Mouse (Mus musculus): Measurements from ENCODE around the gene Kcnma1.

The Kcnma1 gene

DNA sequence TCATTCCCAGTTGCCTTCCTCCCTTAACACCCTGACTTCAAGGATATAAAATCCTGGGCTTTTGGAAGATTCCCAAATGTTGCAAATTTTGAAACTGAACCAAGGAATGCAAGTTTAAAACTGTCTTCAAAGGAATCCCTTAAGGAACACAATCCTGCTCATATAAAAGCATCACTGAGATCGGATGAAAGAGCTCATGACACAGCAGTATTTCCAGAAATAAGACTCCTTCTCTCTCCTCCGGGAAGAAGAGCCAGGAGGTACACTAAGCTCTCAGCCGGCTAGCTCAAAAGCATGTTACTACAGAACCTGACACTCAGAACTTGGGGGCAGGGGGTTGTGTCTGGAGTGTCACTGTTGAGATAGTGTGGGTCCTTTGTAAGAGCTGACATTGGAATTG, 325.8 kb downstream of the Kcnma1 start:
- DNase-seq (ENCODE audit: low spot score) = no peak

DNA sequence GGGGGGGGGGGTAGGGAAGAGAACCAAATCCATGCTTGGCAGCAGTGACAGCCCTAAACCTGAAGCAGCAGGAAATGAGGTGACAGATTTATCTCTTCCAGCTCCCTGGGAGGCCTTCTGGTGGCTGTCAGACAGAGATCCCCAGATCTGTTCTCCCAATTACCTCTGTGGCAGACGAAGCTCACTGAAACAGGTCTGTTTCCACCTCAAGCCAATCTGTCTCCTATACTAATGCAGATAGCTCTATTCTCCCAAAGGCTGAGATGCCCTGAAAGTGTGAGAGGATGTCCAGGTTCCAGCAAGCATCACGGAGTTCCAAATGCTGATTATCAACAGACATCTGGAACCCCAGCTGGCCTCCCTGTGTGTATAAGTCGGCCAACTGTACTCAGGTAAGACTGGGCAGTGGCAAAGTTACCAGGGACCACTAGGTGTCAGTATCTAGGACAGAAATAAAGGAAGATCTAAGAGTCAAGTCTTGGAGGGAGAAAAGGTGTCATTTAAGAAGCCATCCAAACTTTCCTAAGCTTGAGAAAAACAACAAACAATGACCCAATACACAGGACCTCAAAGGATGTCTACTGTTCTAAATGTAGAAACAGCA, 329.7 kb downstream of the Kcnma1 start:
- DNase-seq (ENCODE audit: low spot score) = no peak

DNA sequence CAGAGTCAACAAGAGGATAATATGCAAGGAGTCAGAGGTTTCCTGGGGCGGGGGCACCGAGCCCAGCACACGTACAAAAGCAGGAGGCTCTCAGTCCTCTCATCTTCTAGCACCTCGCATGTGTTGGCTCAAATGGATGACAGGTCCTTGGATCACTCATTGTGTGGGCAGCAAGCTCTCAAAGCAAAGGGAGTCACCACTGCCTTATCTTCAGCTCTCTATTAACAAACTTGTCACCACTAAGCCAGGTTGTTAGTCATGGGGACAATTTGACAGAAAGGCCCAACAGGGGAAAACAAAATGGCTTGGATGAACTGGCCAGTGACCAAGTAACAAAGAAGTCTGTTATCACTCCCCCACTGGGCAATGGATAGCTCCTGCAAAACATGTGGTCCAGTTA, 331.5 kb downstream of the Kcnma1 start:
- DNase-seq (ENCODE audit: low spot score) = no peak

DNA sequence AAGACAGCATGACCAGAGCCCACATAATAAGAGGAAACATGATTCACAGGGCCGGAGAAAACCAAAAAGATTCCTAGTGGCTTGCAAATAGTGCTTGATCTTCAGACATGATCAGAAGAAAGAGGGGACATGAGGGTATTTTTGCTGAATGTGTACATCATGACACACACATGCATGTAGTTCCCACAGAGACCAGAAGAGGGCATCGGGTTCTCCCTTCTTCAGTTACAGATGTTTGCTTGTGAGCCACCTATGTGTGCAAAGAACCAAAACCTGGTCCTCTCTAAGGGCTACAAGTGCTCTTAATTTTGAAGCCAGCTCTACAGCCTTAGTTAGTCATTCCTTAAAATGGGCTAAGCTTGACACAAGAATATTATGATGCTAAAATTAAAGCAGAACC, 334.9 kb downstream of the Kcnma1 start:
- DNase-seq (ENCODE audit: low spot score) = no peak

DNA sequence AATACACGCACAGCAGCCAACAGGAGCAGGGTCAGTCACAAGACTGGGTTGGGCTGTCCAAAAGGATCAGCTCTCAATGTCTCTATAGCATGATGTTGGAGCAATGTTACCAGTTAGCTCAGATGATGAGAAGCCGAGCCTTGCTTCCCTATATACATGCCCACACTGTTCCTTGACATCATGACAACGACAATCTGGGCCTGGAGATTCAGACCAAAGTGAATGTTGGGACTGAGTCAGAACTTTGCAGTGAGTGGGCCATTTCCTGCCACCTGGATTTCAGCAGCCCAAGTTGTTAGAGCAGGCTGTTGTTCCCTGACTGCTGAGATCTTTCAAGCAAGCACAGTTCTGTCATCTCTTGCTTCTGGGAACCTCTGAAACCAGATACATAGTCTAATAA, 347.9 kb downstream of the Kcnma1 start:
- DNase-seq (ENCODE audit: low spot score) = no peak

DNA sequence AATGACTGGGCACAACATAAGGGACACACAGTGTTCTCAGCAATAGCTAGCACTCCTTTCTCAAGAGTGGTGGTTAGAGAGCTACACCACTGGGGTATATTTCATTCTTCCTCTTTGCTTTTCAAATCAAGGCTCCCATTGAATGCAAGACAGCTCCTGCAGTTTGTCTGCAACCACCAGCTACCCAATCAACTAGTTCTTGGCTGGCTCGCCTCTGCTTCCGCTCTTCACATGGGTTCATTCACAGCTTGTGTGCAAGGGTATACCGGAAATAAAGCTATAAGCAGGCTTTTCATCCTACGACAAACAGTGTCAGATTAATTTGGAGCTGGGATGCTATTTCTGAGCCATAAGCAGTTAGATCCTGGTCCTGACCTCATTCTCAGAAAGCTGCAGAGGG, 362.6 kb downstream of the Kcnma1 start:
- no peak for DNase-seq (ENCODE audit: low spot score)

DNA sequence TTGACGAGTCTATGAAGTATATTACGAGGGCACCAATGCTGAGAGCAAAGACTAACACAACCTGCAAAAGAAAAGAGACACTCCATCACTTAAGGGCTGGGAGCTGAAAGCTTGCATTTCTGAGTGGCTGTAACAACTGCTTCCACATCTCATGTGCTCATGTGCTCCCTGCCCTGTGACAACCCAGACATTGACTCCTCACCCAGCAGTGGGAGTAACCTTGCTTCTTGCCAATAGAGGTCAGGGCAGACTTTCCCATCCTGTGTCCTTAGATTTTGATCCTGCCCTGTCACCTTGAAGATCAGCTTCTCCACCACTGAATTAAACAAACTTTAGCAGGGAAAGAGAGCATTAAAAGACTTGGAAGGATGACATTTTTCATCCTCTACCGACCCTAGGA, 364.2 kb downstream of the Kcnma1 start:
- no peak for DNase-seq (ENCODE audit: low spot score)

DNA sequence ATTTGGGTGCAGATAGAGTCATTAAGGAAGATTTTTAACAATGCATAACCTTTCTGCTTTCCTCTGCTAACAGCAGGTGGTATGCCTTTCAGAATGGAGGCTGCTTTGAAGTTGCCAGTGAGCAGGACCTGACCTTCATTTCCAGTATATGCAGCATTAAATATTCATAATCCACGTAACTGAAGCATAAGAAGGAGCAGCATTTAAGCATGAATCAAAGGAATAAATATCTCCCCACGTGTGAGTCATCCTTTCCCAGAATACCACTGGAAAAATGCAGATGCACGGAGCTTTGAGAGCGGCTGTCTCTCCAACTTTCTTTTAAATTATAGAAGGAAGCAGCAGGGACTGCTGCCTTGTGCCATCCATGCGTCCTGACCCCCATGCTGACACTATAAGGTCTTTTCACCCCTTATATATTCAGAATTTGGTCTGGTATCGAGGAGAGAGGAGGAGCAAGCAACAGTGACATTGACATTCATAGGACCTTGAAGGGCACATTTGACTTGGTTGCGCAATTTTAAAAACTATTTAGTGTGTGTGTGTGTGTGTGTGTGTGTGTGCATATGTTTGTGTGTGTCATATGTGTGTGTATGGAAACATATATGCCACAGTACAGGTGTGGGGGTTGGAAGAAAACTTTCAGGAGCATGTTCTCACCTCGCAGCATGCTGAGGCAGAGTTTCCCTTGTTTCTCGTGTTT, 368.8 kb downstream of the Kcnma1 start:
- no peak for DNase-seq (ENCODE audit: low spot score)

DNA sequence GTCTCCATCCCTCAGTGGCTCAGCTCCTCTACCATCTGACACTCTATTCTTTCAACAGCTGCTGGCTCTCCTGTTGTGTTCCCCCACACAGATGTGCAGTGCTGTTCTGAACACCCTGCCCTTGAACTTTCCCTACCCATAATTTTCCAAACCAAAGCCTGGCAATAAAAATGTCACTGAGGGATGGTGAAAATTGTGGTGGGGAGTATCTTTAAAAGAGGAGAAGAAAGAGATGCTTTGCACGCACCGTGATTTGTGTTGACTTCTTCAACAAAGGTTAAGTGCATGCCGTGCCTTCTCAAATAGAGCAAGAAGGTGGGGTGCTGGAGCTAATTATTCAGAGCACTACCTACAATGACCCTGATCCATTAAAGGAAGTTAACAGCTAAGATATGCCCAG, 371.1 kb downstream of the Kcnma1 start:
- DNase-seq (ENCODE audit: low spot score) = no peak

DNA sequence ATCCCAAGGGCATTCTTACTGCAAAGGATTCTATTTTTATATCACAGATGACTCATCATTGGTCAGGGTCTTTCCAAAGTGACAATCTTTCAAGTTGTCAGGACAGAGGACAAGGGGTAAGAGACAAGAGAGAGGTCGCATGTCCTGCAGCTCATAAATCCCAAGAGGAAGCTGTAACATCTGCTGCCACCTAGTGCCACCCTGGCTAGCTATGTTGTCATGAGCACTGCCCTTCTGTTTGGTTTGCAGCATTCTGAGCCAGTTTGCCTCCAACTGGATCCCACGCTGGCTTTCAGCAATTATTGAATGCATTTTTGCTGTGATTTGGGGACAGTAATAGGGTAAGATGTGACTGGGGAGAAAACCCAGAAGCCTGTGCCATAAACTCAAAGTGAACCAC, 373.6 kb downstream of the Kcnma1 start:
- no peak for DNase-seq (ENCODE audit: low spot score)

DNA sequence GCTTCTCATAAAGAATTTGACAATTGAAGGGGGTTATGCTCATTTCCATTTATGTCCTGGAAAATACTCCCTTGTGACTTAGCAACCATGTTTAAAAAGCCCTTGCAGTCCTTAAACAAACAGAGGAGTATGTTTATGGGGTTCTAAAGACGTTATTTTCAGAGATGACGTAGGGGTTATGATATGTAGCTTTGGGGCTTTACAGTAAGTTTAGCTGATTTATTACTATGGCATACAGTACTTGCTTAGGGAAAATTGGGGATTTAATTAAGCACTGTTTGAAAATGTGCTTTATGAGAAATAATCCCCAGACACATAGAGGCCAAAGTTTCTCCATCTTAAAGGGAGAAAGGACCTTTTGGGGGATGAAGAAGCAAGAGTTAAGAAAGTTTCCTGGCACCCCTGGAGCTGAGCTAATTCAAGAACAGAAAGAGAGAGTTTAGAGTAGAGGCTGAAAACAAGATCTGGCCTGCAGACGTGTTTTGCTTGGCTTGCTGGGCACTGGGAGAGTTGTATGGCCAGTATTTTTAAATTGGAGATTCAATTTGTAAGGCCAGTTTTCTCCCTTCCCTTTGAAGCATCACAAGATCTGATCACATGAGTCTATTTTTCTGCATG, 376.1 kb downstream of the Kcnma1 start:
- no peak for DNase-seq (ENCODE audit: low spot score)

DNA sequence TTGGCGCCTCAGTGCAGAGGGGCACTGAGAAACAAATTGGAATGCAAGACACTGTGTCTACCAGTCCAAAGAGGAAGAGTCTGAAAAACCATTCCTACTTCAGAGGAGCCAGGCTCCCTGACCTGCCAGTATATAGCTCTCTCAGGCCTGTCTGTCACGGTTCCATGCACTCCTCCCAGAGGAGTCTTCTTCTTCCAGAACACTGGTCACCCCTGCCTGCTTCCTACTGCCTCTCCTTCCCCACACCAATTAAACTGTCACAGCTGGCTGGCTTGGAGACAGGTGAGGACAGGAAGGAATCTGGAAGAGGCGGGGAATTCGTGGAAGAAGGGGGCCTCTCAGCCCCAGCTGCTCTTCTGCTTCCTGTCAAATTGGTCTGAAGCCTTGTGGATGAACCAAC, 378.4 kb downstream of the Kcnma1 start:
- no peak for DNase-seq (ENCODE audit: low spot score)

DNA sequence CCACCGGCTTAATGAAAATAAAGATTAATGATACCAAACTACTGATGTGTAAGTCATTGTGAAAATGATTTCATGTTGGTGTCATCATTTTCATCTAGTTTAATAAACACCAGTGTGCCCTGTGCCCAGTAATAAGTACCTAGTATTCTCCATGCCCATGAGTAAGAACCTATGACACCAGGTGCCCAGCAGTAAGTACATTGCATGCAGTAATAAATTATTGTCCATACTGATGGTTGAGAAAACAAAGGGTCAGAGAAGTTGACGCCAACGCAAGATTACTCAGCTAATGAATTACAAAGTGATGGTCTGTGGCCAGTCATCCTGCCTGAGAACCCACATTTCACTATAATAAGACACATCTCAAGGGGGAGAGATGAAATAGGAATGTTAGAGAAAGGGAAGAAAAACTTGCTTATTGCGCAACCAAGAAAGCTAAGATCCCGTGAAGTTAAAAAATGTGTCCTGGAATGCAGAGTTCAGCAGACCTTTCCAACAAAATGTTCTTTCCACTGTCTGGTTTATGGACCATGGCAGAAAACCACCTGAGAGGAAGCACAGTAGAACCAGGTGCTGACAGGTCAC, 381.2 kb downstream of the Kcnma1 start:
- no peak for DNase-seq (ENCODE audit: low spot score)

DNA sequence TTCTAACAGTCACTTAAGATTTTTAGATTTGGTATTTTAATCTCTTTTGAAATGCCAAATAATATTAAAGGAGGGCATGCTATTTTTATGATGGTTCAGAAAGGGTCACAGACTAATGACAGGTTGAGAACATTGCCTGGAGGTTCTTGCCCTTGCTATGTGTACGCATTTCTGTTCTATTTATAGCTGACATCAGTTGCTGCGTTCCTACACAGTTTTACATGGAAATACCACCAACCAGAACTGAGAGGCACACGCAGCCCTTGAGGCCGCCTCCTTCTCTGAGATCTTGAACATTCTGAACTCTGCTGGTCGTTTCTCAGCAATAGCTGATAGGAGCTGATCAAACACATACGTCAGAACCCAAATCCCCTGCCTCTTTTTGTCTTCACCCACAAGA, 387.4 kb downstream of the Kcnma1 start:
- no peak for DNase-seq (ENCODE audit: low spot score)

DNA sequence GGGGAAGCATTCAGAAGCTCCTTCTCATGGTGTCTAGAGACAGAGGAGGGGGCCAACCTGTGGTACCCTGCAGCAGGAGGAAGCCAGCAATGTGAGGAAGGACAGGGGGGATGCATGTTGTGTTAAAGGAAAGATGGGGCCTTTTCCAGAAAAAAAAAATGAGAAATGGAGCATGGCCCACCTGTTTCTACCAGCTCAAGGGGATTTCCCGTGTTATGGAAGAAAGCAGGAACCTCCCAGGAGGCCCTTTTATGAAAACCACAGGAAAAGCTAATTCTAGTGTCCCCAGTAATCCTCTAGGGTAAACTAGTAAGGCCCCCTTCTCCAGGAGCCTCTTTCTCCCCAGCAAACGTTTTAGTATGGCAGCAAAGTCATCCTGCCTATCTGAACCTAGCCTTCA, 388.2 kb downstream of the Kcnma1 start:
- DNase-seq (ENCODE audit: low spot score) = no peak

DNA sequence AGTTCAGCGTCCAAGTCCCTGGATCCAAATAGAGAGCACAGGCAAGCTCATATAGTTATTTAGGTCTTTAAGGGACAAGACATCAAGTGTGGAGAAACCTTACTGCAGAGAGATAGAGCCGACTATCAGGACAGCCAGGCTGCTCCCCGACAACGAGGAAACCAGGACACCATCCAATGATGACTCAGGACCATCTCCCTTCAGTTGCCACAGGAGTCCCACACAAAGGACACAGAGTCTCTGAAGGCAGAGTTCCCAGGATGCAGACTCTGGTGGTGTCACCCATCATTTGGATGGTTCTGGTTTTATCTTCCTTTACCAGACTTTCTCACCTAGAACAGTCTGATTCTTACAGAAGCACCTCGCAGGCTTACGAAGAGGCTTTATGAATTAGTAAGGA, 388.9 kb downstream of the Kcnma1 start:
- no peak for DNase-seq (ENCODE audit: low spot score)

DNA sequence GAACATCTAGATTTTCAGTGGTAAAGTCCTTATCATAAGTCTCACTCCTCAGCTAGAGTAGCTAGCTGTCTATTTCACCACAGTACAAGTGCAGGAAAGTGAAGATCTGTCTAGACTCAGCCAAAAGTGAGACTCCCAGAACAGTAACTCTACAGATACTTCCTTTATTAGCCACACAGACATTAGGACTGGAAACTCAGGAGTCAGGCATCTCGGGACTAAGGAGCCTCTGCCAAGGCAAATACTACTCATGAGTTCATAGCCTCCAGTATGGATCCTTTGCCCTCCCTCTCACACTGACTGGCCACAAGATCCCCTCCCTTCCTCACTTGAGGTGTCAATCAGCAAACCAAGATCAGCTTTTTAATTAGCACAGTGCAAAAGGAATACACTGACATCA, 389.8 kb downstream of the Kcnma1 start:
- no peak for DNase-seq (ENCODE audit: low spot score)

DNA sequence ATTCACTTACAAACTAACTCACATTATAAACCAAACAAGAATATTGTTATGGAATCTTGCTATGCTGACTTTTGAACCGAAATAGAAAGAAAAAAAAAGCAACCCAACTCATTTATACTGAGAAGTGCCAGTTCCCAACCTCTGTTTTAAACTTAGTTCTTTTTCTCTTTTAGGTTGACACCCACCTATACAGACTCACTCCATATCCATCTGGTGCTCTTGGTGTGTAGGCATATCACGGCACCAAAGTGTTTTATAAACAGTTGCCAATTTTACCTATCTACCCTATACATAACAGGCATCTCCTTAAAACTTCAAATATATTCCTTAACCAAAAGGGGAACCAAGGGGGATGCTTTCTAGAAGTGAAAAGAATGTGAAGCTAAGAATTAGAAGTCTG, 393.6 kb downstream of the Kcnma1 start:
- DNase-seq (ENCODE audit: low spot score) = no peak

DNA sequence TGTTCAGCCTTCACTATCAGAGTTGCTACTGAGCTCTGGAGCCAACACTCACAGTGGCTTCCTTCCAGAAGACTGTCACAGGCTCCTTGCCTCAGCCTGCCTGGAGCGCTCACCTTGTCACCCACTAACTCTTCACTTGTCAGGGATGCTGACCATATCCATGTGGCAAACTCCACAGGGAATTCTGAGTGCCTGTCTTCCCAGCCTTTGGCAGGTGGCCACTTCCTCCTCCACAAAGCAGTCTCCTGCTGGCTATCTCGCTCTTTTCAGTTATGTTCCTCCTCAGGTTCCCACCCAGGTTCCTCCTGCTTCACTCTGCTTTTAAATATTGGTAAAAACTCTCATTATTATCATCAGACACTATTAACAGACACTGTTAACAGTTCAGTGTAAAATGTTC, 395.3 kb downstream of the Kcnma1 start:
- no peak for DNase-seq (ENCODE audit: low spot score)

DNA sequence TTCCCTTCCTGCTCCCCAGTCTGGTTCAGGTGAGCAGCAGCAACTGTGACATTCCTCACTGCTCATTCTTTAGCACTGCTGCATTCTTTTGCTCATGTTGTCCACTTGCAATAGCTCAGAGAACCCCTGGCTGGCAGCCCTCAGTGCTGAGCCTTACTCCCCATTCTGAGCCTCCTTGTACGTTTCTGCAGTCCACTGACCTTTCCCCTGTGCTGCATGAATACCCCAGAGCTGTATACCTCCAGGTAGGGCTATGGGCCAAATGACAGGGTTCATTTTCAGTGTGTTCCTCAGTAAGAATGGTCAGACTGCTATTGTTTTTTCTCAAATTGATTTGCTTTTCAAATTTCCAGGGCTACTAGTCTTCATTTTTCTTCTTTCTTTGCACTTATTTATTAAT, 396.2 kb downstream of the Kcnma1 start:
- no peak for DNase-seq (ENCODE audit: low spot score)

DNA sequence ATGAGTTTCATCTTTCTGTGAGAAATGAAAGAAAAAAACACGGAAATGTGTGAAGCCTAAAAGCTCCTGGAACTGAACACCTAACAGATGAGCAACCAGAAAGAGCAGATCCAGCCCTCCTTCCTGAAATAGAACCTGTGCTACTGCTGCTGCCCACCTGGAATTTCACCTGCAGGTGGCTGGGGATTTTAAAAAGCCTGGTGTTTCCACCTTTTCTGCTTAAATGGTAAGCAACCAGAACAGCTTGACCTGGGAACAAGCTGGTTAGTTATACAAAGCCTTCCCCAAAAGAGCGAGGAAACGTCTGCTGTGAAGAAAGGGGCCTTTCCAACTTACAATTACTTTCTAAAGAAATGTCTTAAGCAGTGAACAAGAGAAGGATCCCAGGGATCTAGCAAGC, 404.2 kb downstream of the Kcnma1 start:
- no peak for DNase-seq (ENCODE audit: low spot score)

DNA sequence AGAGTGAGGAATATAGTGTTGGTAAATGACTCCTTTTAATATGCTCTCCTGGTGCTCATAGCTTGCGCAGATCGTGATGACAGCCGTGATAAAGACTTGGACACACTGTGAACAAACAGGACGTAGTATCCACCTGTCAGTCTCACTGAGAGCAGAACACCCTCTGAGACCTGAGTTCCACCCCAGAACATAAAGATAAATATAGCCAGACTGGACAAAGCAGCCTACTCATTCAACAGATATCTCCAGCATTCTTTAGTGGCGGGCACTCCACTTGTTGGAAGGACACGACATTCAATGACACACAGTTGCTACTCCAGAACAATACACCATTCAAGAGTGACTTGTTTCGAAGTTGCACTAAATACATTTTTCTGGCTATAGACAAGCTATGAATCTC, 408.6 kb downstream of the Kcnma1 start:
- no peak for DNase-seq (ENCODE audit: low spot score)

DNA sequence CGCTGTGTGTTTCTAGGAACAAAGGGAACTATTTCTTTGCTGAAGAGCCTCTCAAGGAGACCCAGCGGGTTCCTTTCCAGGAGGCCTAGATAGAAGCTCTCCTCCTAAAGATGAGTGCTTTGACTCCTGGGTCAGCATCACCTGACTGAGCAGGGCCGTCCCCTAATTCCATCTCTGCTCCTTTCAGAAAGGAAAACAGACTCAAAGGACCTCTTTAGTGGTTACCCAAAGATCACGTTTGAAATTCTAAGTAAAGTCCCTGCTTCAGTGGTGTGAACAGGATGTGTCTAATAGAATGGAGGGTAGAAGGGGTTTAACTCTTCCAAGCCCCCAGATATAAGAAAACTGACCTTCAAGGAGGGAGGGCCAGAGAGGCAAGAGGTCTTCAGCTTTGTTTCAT, 411.4 kb downstream of the Kcnma1 start:
- no peak for DNase-seq (ENCODE audit: low spot score)

DNA sequence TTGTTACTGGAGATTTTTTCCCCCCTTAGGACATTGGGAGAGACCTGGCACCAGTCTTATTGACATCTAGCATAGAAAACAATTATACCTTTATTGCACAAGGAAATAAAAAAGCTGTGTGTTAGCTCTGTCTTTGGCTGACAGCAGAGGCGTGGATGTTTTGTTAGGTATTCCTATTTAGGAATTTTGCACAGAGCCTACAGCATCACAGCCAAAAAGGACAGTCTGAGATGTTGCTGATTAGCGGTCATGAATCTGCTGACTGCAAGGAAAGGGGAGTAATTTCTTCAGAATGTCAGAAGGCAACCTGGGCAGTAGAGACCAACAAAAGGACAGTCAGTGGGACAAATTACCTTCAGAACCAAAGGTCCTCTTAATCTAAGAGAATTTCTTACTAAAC, 412.2 kb downstream of the Kcnma1 start:
- DNase-seq (ENCODE audit: low spot score) = no peak

Data from T-cell, adult 2 months (primary cell).